Comparison of ENCODE assay signal across 17 mouse cellular contexts in the genomic region with DNA sequence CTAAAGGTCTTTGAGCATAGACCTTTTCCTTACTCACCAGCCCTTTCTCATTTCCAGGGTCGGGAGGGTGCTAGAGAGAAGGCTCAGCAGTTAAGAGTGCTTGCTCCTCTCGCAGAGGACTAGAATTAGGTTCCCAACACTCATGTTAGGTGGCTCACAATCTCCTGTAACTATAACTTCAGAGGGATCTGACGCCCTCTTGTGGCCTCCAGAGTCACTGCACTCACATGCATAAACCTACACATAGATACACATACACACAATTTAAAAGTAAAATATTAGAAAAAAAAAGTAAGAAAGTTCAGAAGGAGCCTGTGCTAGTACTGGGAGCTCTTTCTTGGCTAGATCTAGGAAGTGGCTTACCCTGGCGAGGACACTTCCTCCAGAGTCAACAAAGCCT. TPM values are rescaled to one million over a fixed set of nuclear protein-coding genes. Genes with fewer than 3 reads are reported as not detected.
DNase-seq lines count a peak whose midpoint lies in the region; ATAC-seq and TF ChIP-seq lines count a peak whose summit lies in the region.
"Had no signal": no experiment of that assay in that cellular context is flagged by ENCODE, and none has a peak within 500 bp of the region (broad histone marks: within the 10 kb centered on the region; RNA-seq: fewer than 3 reads in every experiment).

No protein-coding gene starts in this region.

- H3K27me3 ChIP-seq in forebrain, postnatal 0 days (ENCODE audit: insufficient read depth, low read length), result no peaks in the 10 kb centered on the region
- no peaks in the 10 kb centered on the region for H3K27me3 ChIP-seq in forebrain, embryonic 14.5 days (replicated peaks; ENCODE audit: control insufficient read depth, insufficient read depth, low read length)
- H3K27me3 ChIP-seq in CH12.LX (replicated peaks), result no peaks in the 10 kb centered on the region
- H3K27me3 ChIP-seq: kidney, embryonic 15.5 days; limb, embryonic 12.5 days; liver, embryonic 13.5 days had no signal

- H3K36me3 ChIP-seq in forebrain, postnatal 0 days (ENCODE audit: insufficient read depth), result peaks cover 37% of the 10 kb centered on the region
- peaks cover 22% of the 10 kb centered on the region; the same call in 1 of the 2 replicates for H3K36me3 ChIP-seq in forebrain, embryonic 14.5 days (ENCODE audit: control insufficient read depth, insufficient read depth, low read length)
- H3K36me3 ChIP-seq in CH12.LX (replicated peaks in 1 of 2; ENCODE audit: control insufficient read depth in 1 of 2, insufficient read depth in 1 of 2, low read length in 1 of 2), result no peaks in the 10 kb centered on the region
- H3K36me3 ChIP-seq: kidney, embryonic 15.5 days; limb, embryonic 12.5 days; liver, embryonic 13.5 days had no signal

- no peak for TF ChIP-seq EP300 in CH12.LX (IDR thresholded peaks at IDR 0.05; ENCODE audit: low read length)

- dilution Hi-C loops in CH12.LX (cut with MboI; ENCODE audit: extremely low pct_ligation_motif_present, extremely low pct_unique_long_range_greater_than_20kb, low sequenced_read_pairs), result no loop called here

- H3K27ac ChIP-seq in forebrain, postnatal 0 days (ENCODE audit: low read depth, low read length), result no peak overlapping the region
- H3K27ac ChIP-seq in forebrain, embryonic 14.5 days (ENCODE audit: low read depth, low read length), result no peak overlapping the region
- H3K27ac ChIP-seq in left cerebral cortex, adult 2 months, result peak overlapping the region; percentile 15; the same call in 1 of the 2 replicates
- no peak overlapping the region for H3K27ac ChIP-seq in CH12.LX (ENCODE audit: insufficient read depth, low read depth)
- H3K27ac ChIP-seq: forebrain, embryonic 10.5 days; hindbrain, embryonic 10.5 days; kidney, embryonic 15.5 days; limb, embryonic 12.5 days; liver, embryonic 13.5 days; macrophage had no signal

- no peak overlapping the region for H3K9ac ChIP-seq in forebrain, postnatal 0 days
- H3K9ac ChIP-seq in forebrain, embryonic 14.5 days (ENCODE audit: low read length), result no peak overlapping the region
- H3K9ac ChIP-seq in CH12.LX (ENCODE audit: insufficient read depth, low read depth), result no peak overlapping the region
- H3K9ac ChIP-seq: kidney, embryonic 15.5 days; limb, embryonic 12.5 days; liver, embryonic 13.5 days had no signal

- in situ Hi-C loops in CH12.LX (cut with MboI; ENCODE audit: low pct_ligation_motif_present, low pct_unique_long_range_greater_than_20kb, low sequenced_read_pairs), result loop anchor here (10.0 kb wide), 1 partner anchor 86 kb away; no protein-coding TSS in a partner anchor

- H3K4me2 ChIP-seq in forebrain, postnatal 0 days (ENCODE audit: low read depth), result no peak overlapping the region
- no peak overlapping the region for H3K4me2 ChIP-seq in forebrain, embryonic 14.5 days (ENCODE audit: low read length)
- H3K4me2 ChIP-seq in CH12.LX (ENCODE audit: insufficient read depth, low read depth, poor library complexity, severe bottlenecking), result no peak overlapping the region
- H3K4me2 ChIP-seq: heart, embryonic 11.5 days; kidney, embryonic 15.5 days; limb, embryonic 12.5 days; liver, embryonic 13.5 days had no signal

- no peak for ATAC-seq in forebrain, postnatal 0 days
- no peak for ATAC-seq in forebrain, embryonic 14.5 days
- no peak for ATAC-seq in inflammation-experienced regulatory T-cells, adult 6 months

- no peak overlapping the region for H3K4me3 ChIP-seq in forebrain, postnatal 0 days (ENCODE audit: low read depth, low read length)
- H3K4me3 ChIP-seq in forebrain, embryonic 14.5 days (ENCODE audit: low read depth, low read length), result no peak overlapping the region
- H3K4me3 ChIP-seq in left cerebral cortex, adult 2 months, result no peak overlapping the region
- no peak overlapping the region for H3K4me3 ChIP-seq in CH12.LX (replicated peaks in 1 of 3; ENCODE audit: low read depth in 2 of 3, low read length in 2 of 3, poor library complexity in 1 of 3)
- H3K4me3 ChIP-seq: forebrain, embryonic 10.5 days; hindbrain, embryonic 10.5 days; kidney, embryonic 15.5 days; limb, embryonic 12.5 days; liver, embryonic 13.5 days had no signal

- intact Hi-C loops in left cerebral cortex, adult 2 months (cut with DNase I), result no loop called here

- TF ChIP-seq RAD21 in CH12.LX (IDR thresholded peaks at IDR 0.05; ENCODE audit: low read depth, low read length), result no peak

- TF ChIP-seq CTCF in forebrain, postnatal 0 days (IDR thresholded peaks at IDR 0.05; ENCODE audit: low read depth), result peak; percentile 10; the same call in 1 of the 2 replicates
- TF ChIP-seq CTCF in left cerebral cortex, adult 2 months (IDR thresholded peaks at IDR 0.05), result peak; percentile 28
- TF ChIP-seq CTCF in CH12.LX (conservative IDR thresholded peaks at IDR 0.05 in 1 of 2, IDR thresholded peaks at IDR 0.05 in 1 of 2; ENCODE audit: low read depth in 2 of 2, low read length in 2 of 2), result peak; percentile 21 to 40; a peak in 3 of 4 replicates

- H3K4me1 ChIP-seq in forebrain, postnatal 0 days (ENCODE audit: insufficient read depth), result peaks cover 5% of the 10 kb centered on the region; the same call in 1 of the 2 replicates
- H3K4me1 ChIP-seq in forebrain, embryonic 14.5 days (ENCODE audit: control insufficient read depth, insufficient read depth, low read length), result peaks cover 2% of the 10 kb centered on the region; the same call in 1 of the 2 replicates
- no peaks in the 10 kb centered on the region for H3K4me1 ChIP-seq in CH12.LX (ENCODE audit: control insufficient read depth in 1 of 2, insufficient read depth in 2 of 2)
- H3K4me1 ChIP-seq: forebrain, embryonic 10.5 days; hindbrain, embryonic 10.5 days; kidney, embryonic 15.5 days; limb, embryonic 12.5 days had no signal

- DNase-seq in forebrain, postnatal 0 days, result no peak
- no peak for DNase-seq in forebrain, embryonic 14.5 days (ENCODE audit: low spot score)
- no peak for DNase-seq in left cerebral cortex, adult 2 months (ENCODE audit: extremely low spot score in 1 of 2, low spot score in 2 of 2)
- DNase-seq in left cerebral cortex, adult 9 months (ENCODE audit: low spot score in 2 of 2), result no peak
- DNase-seq in CH12.LX (ENCODE audit: extremely low read depth), result no peak
- peak; percentile 62 for DNase-seq in R1 (ENCODE audit: low read depth, low spot score)
- DNase-seq in thymus, adult 18-20 months, result no peak
- DNase-seq: cerebellum, adult 9-11 months; kidney, adult 11 months; liver, embryonic 13.5 days had no signal

- TF ChIP-seq POLR2A in CH12.LX (IDR thresholded peaks at IDR 0.05; ENCODE audit: low read depth, low read length), result no peak

- 97% methylated on average over 4 of the region's 4 CpGs for WGBS in forebrain, postnatal 0 days
- 96% methylated on average over 4 of the region's 4 CpGs for whole genome bisulfite sequencing in forebrain, embryonic 14.5 days

- H3K79me2 ChIP-seq in CH12.LX (replicated peaks; ENCODE audit: control insufficient read depth, extremely low read depth, insufficient read depth, poor library complexity, severe bottlenecking), result no peaks in the 10 kb centered on the region

- no peaks in the 10 kb centered on the region for H3K9me3 ChIP-seq in forebrain, postnatal 0 days (ENCODE audit: low read length)
- no peaks in the 10 kb centered on the region for H3K9me3 ChIP-seq in forebrain, embryonic 14.5 days (replicated peaks; ENCODE audit: control insufficient read depth, low read length)
- peaks cover 3% of the 10 kb centered on the region for H3K9me3 ChIP-seq in CH12.LX (replicated peaks; ENCODE audit: low read length)
- H3K9me3 ChIP-seq: kidney, embryonic 15.5 days had no signal

TF ChIP-seq in CH12.LX, 34 proteins besides CTCF, POLR2A, EP300 and RAD21 (continues in another document):
- TF ChIP-seq MAZ (IDR thresholded peaks at IDR 0.05; ENCODE audit: low read depth, low read length) (no peak), IRF4 (IDR thresholded peaks at IDR 0.05; ENCODE audit: low read depth, low read length) (no peak), USF1 (IDR thresholded peaks at IDR 0.05; ENCODE audit: low read depth, low read length) (no peak), MEF2A (IDR thresholded peaks at IDR 0.05; ENCODE audit: borderline replicate concordance, low read depth, low read length) (no peak), MXI1 (IDR thresholded peaks at IDR 0.05; ENCODE audit: low read depth, low read length) (no peak), NELFE (IDR thresholded peaks at IDR 0.05; ENCODE audit: low read depth, low read length) (no peak), TBP (conservative IDR thresholded peaks at IDR 0.05; ENCODE audit: low read depth, low read length) (no peak), ZNF384 (IDR thresholded peaks at IDR 0.05; ENCODE audit: low read depth, low read length) (no peak), E2F4 (IDR thresholded peaks at IDR 0.05; ENCODE audit: insufficient replicate concordance, low read depth, low read length) (no peak), JUND (conservative IDR thresholded peaks at IDR 0.05; ENCODE audit: low read depth, low read length) (no peak), ETS1 (conservative IDR thresholded peaks at IDR 0.05; ENCODE audit: low read depth, low read length) (no peak), TCF12 (IDR thresholded peaks at IDR 0.05; ENCODE audit: low read depth, low read length) (no peak), JUN (IDR thresholded peaks at IDR 0.05; ENCODE audit: insufficient read depth, low read depth, low read length) (no peak), PAX5 (IDR thresholded peaks at IDR 0.05; ENCODE audit: low read length) (no peak), NRF1 (IDR thresholded peaks at IDR 0.05; ENCODE audit: low read depth, low read length) (no peak), SMC3 (IDR thresholded peaks at IDR 0.05; ENCODE audit: low read depth, low read length) (no peak)

RNA-seq across cellular contexts. Expression of a gene that starts 55.5 kb away (rescaled TPM):
- total RNA-seq in forebrain, postnatal 0 days (2014; rRNA removed), result 8.3 and 9.4 TPM in 2 replicates
- polyA plus RNA-seq in forebrain, postnatal 0 days (2015; fragmentation: Nextera tagmentation; extraction: Ambion mirVana), result 55.7 and 59.8 TPM in 2 replicates
- polyA plus RNA-seq in forebrain, embryonic 14.5 days (2014; fragmentation: Nextera tagmentation; extraction: Ambion mirVana), result 44.9 and 51.5 TPM in 2 replicates
- 10 to 100 TPM; 27.8 to 29.6 TPM for total RNA-seq in left cerebral cortex, adult 2 months (2021)
- total RNA-seq in CH12.LX (2012; rRNA removed), result 35.8 and 36.3 TPM in 2 replicates
- 54.2 and 70.2 TPM in 2 replicates for total RNA-seq in CH12.LX (2014; rRNA removed)
- 82.7 and 85.1 TPM in 2 replicates for polyA plus RNA-seq in CH12.LX (2012; ENCODE audit: insufficient read length, low read depth)
- 10 to 100 TPM; 61.2 to 73.9 (median 67.8) TPM for polyA plus RNA-seq in inflammation-experienced regulatory T-cells, adult 6 months (2017; shearing (Covaris generic))

RNA-seq across cellular contexts. Expression of a gene that starts 59.8 kb away (rescaled TPM):
- total RNA-seq in forebrain, postnatal 0 days (2014; rRNA removed), result 120 TPM in 2 replicates
- polyA plus RNA-seq in forebrain, postnatal 0 days (2015; fragmentation: Nextera tagmentation; extraction: Ambion mirVana), result 136 and 142 TPM in 2 replicates
- 157 and 163 TPM in 2 replicates for polyA plus RNA-seq in forebrain, embryonic 14.5 days (2014; fragmentation: Nextera tagmentation; extraction: Ambion mirVana)
- total RNA-seq in left cerebral cortex, adult 2 months (2021), result 100 to 1,000 TPM; 126 to 150 TPM
- total RNA-seq in CH12.LX (2012; rRNA removed) (97.5 and 126 TPM in 2 replicates), CH12.LX (2014; rRNA removed) (156 and 161 TPM in 2 replicates)
- 146 and 156 TPM in 2 replicates for polyA plus RNA-seq in CH12.LX (2012; ENCODE audit: insufficient read length, low read depth)
- 100 to 1,000 TPM; 107 to 131 (median 127) TPM for polyA plus RNA-seq in inflammation-experienced regulatory T-cells, adult 6 months (2017; shearing (Covaris generic))
